ENCODE assay signal across 24 mouse cellular contexts in genomic region chr4:111880112-111880875, GRCm38 (mm10). TPM values are rescaled to one million over a fixed set of nuclear protein-coding genes. Genes with fewer than 3 reads are reported as not detected.
DNase-seq lines count a peak whose midpoint lies in the region; ATAC-seq and TF ChIP-seq lines count a peak whose summit lies in the region.
"Had no signal": no experiment of that assay in that cellular context is flagged by ENCODE, and none has a peak within 500 bp of the region (broad histone marks: within the 10 kb centered on the region; RNA-seq: fewer than 3 reads in every experiment).

No protein-coding gene starts in this region.

- no peak for TF ChIP-seq POLR2A in kidney, adult 2 months (IDR thresholded peaks at IDR 0.05; ENCODE audit: low read depth, low read length)

- no peaks in the 10 kb centered on the region for H3K27me3 ChIP-seq in embryonic facial prominence, embryonic 11.5 days (ENCODE audit: control insufficient read depth, insufficient read depth, low read length)
- H3K27me3 ChIP-seq in embryonic facial prominence, embryonic 10.5 days (replicated peaks; ENCODE audit: low read depth, poor library complexity, severe bottlenecking), result no peaks in the 10 kb centered on the region
- H3K27me3 ChIP-seq in kidney, embryonic 16.5 days (ENCODE audit: insufficient read depth, low read length), result no peaks in the 10 kb centered on the region
- H3K27me3 ChIP-seq in kidney, adult 2 months (replicated peaks; ENCODE audit: control insufficient read depth, insufficient read depth, low read length), result no peaks in the 10 kb centered on the region
- H3K27me3 ChIP-seq in embryonic facial prominence, embryonic 14.5 days (replicated peaks; ENCODE audit: control insufficient read depth, insufficient read depth, low read length), result no peaks in the 10 kb centered on the region

- DNase-seq in embryonic facial prominence, embryonic 11.5 days (ENCODE audit: low spot score), result peak; percentile 15
- no peak for DNase-seq in embryonic facial prominence, embryonic 10.5 days (ENCODE audit: low spot score)
- DNase-seq in kidney, adult 2 months, result no peak
- peak; percentile 58 for DNase-seq in embryonic facial prominence, embryonic 14.5 days (ENCODE audit: low spot score)
- DNase-seq in thymus, postnatal 14 days, result peak; percentile 47
- no peak for DNase-seq in adrenal gland, adult 2 months
- no peak for DNase-seq in cerebellum, adult 18-20 months
- DNase-seq: adrenal gland, postnatal 14 days; cerebellum, adult 2 months; heart, postnatal 4 days; kidney, adult 8-10 months; left cerebral cortex, postnatal 4 days; lung, adult 18-20 months; right cerebral cortex, postnatal 4 days had no signal

- H3K4me2 ChIP-seq in embryonic facial prominence, embryonic 11.5 days (ENCODE audit: low read depth, low read length), result no peak overlapping the region
- no peak overlapping the region for H3K4me2 ChIP-seq in kidney, embryonic 16.5 days (replicated peaks; ENCODE audit: low read depth, low read length)
- no peak overlapping the region for H3K4me2 ChIP-seq in embryonic facial prominence, embryonic 14.5 days (ENCODE audit: low read depth, low read length)
- H3K4me2 ChIP-seq: midbrain, embryonic 11.5 days had no signal

- no peaks in the 10 kb centered on the region for H3K4me1 ChIP-seq in embryonic facial prominence, embryonic 11.5 days (ENCODE audit: control insufficient read depth, insufficient read depth, low read length)
- H3K4me1 ChIP-seq in embryonic facial prominence, embryonic 10.5 days, result no peaks in the 10 kb centered on the region
- no peaks in the 10 kb centered on the region for H3K4me1 ChIP-seq in kidney, embryonic 16.5 days (ENCODE audit: insufficient read depth, low read length)
- no peaks in the 10 kb centered on the region for H3K4me1 ChIP-seq in kidney, adult 2 months (ENCODE audit: control insufficient read depth, insufficient read depth, low read length)
- no peaks in the 10 kb centered on the region for H3K4me1 ChIP-seq in embryonic facial prominence, embryonic 14.5 days (ENCODE audit: control insufficient read depth, insufficient read depth, low read length)

- H3K9me3 ChIP-seq in embryonic facial prominence, embryonic 11.5 days (replicated peaks; ENCODE audit: control insufficient read depth, low read length), result no peaks in the 10 kb centered on the region
- H3K9me3 ChIP-seq in embryonic facial prominence, embryonic 10.5 days, result no peaks in the 10 kb centered on the region
- H3K9me3 ChIP-seq in kidney, embryonic 16.5 days (ENCODE audit: low read length), result no peaks in the 10 kb centered on the region
- no peaks in the 10 kb centered on the region for H3K9me3 ChIP-seq in embryonic facial prominence, embryonic 14.5 days (ENCODE audit: control insufficient read depth, low read length)

- no peak for ATAC-seq in embryonic facial prominence, embryonic 11.5 days (replicated peaks; ENCODE audit: insufficient number of reproducible peaks, low FRiP score, low TSS enrichment, low read depth)
- ATAC-seq in kidney, embryonic 16.5 days (ENCODE audit: low FRiP score, low TSS enrichment), result peak; percentile 60; the same call in 1 of the 2 replicates
- peak; percentile 30; the same call in 1 of the 2 replicates for ATAC-seq in embryonic facial prominence, embryonic 14.5 days (ENCODE audit: low read depth)
- ATAC-seq: forebrain, embryonic 14.5 days; hindbrain, postnatal 0 days had no signal

- H3K36me3 ChIP-seq in embryonic facial prominence, embryonic 11.5 days (replicated peaks; ENCODE audit: control insufficient read depth, insufficient read depth, low read depth, low read length), result no peaks in the 10 kb centered on the region
- H3K36me3 ChIP-seq in embryonic facial prominence, embryonic 10.5 days (replicated peaks), result no peaks in the 10 kb centered on the region
- no peaks in the 10 kb centered on the region for H3K36me3 ChIP-seq in kidney, embryonic 16.5 days (ENCODE audit: insufficient read depth, low read length)
- no peaks in the 10 kb centered on the region; the same call in 1 of the 2 replicates for H3K36me3 ChIP-seq in kidney, adult 2 months (ENCODE audit: control insufficient read depth, insufficient read depth, low read length)
- no peaks in the 10 kb centered on the region for H3K36me3 ChIP-seq in embryonic facial prominence, embryonic 14.5 days (ENCODE audit: control insufficient read depth, insufficient read depth, low read length)

- no peak overlapping the region for H3K27ac ChIP-seq in embryonic facial prominence, embryonic 11.5 days (replicated peaks; ENCODE audit: low read depth, low read length)
- H3K27ac ChIP-seq in embryonic facial prominence, embryonic 10.5 days (replicated peaks), result no peak overlapping the region
- no peak overlapping the region; the same call in 1 of the 2 replicates for H3K27ac ChIP-seq in kidney, embryonic 16.5 days (ENCODE audit: low read length)
- H3K27ac ChIP-seq in kidney, adult 2 months (ENCODE audit: insufficient read depth, low read depth, low read length), result no peak overlapping the region
- H3K27ac ChIP-seq in embryonic facial prominence, embryonic 14.5 days (replicated peaks; ENCODE audit: low read depth, low read length), result no peak overlapping the region
- H3K27ac ChIP-seq: hindbrain, postnatal 0 days; macrophage had no signal

- no peak overlapping the region for H3K4me3 ChIP-seq in embryonic facial prominence, embryonic 11.5 days (ENCODE audit: low read depth, low read length)
- H3K4me3 ChIP-seq in embryonic facial prominence, embryonic 10.5 days, result no peak overlapping the region
- no peak overlapping the region for H3K4me3 ChIP-seq in kidney, embryonic 16.5 days (ENCODE audit: low read length)
- no peak overlapping the region for H3K4me3 ChIP-seq in kidney, adult 2 months (ENCODE audit: insufficient read depth, low read depth, low read length)
- no peak overlapping the region for H3K4me3 ChIP-seq in embryonic facial prominence, embryonic 14.5 days (ENCODE audit: low read depth, low read length)

- no peak overlapping the region for H3K9ac ChIP-seq in embryonic facial prominence, embryonic 11.5 days (replicated peaks; ENCODE audit: low read length)
- H3K9ac ChIP-seq in kidney, embryonic 16.5 days (replicated peaks; ENCODE audit: low read length), result no peak overlapping the region; the same call in 1 of the 2 replicates
- H3K9ac ChIP-seq in embryonic facial prominence, embryonic 14.5 days (ENCODE audit: low read depth, low read length), result no peak overlapping the region

- TF ChIP-seq CTCF in kidney, adult 2 months (conservative IDR thresholded peaks at IDR 0.05; ENCODE audit: insufficient read depth, insufficient read length, low read depth, low read length), result no peak

- 51% methylated on average over 4 of the region's 4 CpGs for WGBS in embryonic facial prominence, embryonic 11.5 days
- WGBS in embryonic facial prominence, embryonic 10.5 days, result 58% methylated on average over 4 of the region's 4 CpGs
- 30% methylated on average over 4 of the region's 4 CpGs for WGBS in kidney, embryonic 16.5 days
- WGBS in kidney, adult 2 months, result 35% methylated on average over 4 of the region's 4 CpGs
- 49% methylated on average over 4 of the region's 4 CpGs for WGBS in embryonic facial prominence, embryonic 14.5 days

RNA-seq across cellular contexts. Expression of gene Slc5a9, which starts 22.4 kb away (rescaled TPM):
- 0.07 TPM in 1 of 2 replicates, not detected in the other for polyA plus RNA-seq in embryonic facial prominence, embryonic 11.5 days (2014; fragmentation: Nextera tagmentation; extraction: Ambion mirVana)
- not detected in 2 replicates for polyA plus RNA-seq in embryonic facial prominence, embryonic 10.5 days (2016; fragmentation: Nextera tagmentation; extraction: Ambion mirVana)
- 3.3 and 3.9 TPM in 2 replicates for polyA plus RNA-seq in kidney, embryonic 16.5 days (2015; fragmentation: Nextera tagmentation; extraction: Ambion mirVana)
- 36.0 and 48.1 TPM in 2 replicates for polyA plus RNA-seq in kidney, adult 2 months (2012; rRNA removed)
- polyA plus RNA-seq in embryonic facial prominence, embryonic 14.5 days (2014; fragmentation: Nextera tagmentation; extraction: Ambion mirVana), result 0.94 and 2.3 TPM in 2 replicates
- not detected for total RNA-seq in adrenal gland, adult 2 months (2021)
- polyA plus RNA-seq in adrenal gland, adult 2 months (2012; rRNA removed), result not detected in 2 replicates
- total RNA-seq: adrenal gland, postnatal 14 days; common myeloid progenitor, adult 5-6 weeks; gastrocnemius, postnatal 4 days; heart, postnatal 4 days; hindbrain, postnatal 0 days; left cerebral cortex, adult 18-20 months; left cerebral cortex, postnatal 4 days; liver, adult 2 months had no signal
- polyA plus RNA-seq: cerebellum, adult 2 months; forebrain, embryonic 14.5 days; hindbrain, postnatal 0 days; liver, adult 2 months; macrophage; neural tube, embryonic 14.5 days had no signal

RNA-seq across cellular contexts. Expression of gene Skint8, which starts 38.9 kb away (rescaled TPM):
- polyA plus RNA-seq in embryonic facial prominence, embryonic 11.5 days (2014; fragmentation: Nextera tagmentation; extraction: Ambion mirVana), result not detected in 2 replicates
- not detected in 2 replicates for polyA plus RNA-seq in embryonic facial prominence, embryonic 10.5 days (2016; fragmentation: Nextera tagmentation; extraction: Ambion mirVana)
- not detected in 2 replicates for polyA plus RNA-seq in kidney, embryonic 16.5 days (2015; fragmentation: Nextera tagmentation; extraction: Ambion mirVana)
- not detected in 2 replicates for polyA plus RNA-seq in kidney, adult 2 months (2012; rRNA removed)
- polyA plus RNA-seq in embryonic facial prominence, embryonic 14.5 days (2014; fragmentation: Nextera tagmentation; extraction: Ambion mirVana), result 0.15 TPM in 1 of 2 replicates, not detected in the other
- not detected for total RNA-seq in adrenal gland, adult 2 months (2021)
- not detected in 2 replicates for polyA plus RNA-seq in adrenal gland, adult 2 months (2012; rRNA removed)
- total RNA-seq: adrenal gland, postnatal 14 days; common myeloid progenitor, adult 5-6 weeks; gastrocnemius, postnatal 4 days; heart, postnatal 4 days; hindbrain, postnatal 0 days; left cerebral cortex, adult 18-20 months; liver, adult 2 months had no signal
- polyA plus RNA-seq: cerebellum, adult 2 months; forebrain, embryonic 14.5 days; hindbrain, postnatal 0 days; liver, adult 2 months; macrophage; midbrain, embryonic 11.5 days; neural tube, embryonic 14.5 days had no signal

Comparison
In these comparisons a context has a peak if more than half of its experiments do, and no peak if none do; other contexts are left out.
1. DNase-seq: peak in embryonic facial prominence, embryonic 11.5 days (single experiment), embryonic facial prominence, embryonic 14.5 days (single experiment) and thymus, postnatal 14 days (single experiment); none in embryonic facial prominence, embryonic 10.5 days (single experiment), kidney, adult 2 months (single experiment), adrenal gland, adult 2 months (single experiment) and cerebellum, adult 18-20 months (0 of 2).